Mouse (Mus musculus) hematopoietic stem cell, adult 5-6 weeks (primary cell): ENCODE data around the gene Hs6st3. TPM values are rescaled to one million over a fixed set of nuclear protein-coding genes. Genes with fewer than 3 reads are reported as not detected.

Experiments used
- ATAC-seq, 2 experiments: fragments of 125-278 bp in 1 of 2; replicated peaks in 1 of 2; 2 replicates each; pipeline ENCODE4 v1.8.0; 2016 to 2017; ENCODE audit warnings: inconsistent platforms in 2 of 2, mild to moderate bottlenecking in 2 of 2, moderate number of reproducible peaks in 2 of 2, low read depth in 1 of 2, moderate TSS enrichment in 1 of 2; ENCODE audit not compliant: low FRiP score in 2 of 2, poor library complexity in 2 of 2, severe bottlenecking in 2 of 2, insufficient read depth in 1 of 2, low TSS enrichment in 1 of 2
- total RNA-seq: library from RNA; stranded (forward); fragments of 172-1452, 232-1000 nt; gene quantifications from 2 replicates; pipeline ENCODE4 v1.2.3, GENCODE M21; 2017

The Hs6st3 gene
- total RNA-seq, 1 experiment from 2014 or later, result 0.50 TPM

- ATAC-seq, result no peak
Observed at GRCm38 (mm10) chr14:119215576-119216309, 77.6 kb downstream of the Hs6st3 start.

- no peak for ATAC-seq
Observed at GRCm38 (mm10) chr14:119227709-119228338, 89.7 kb downstream of the Hs6st3 start.

GRCm38 (mm10) chr14:119233598-119233997, 95.5 kb downstream of the Hs6st3 start:
- ATAC-seq, result no peak

- ATAC-seq, result no peak
Observed at GRCm38 (mm10) chr14:119247131-119247530, 109.0 kb downstream of the Hs6st3 start.

GRCm38 (mm10) chr14:119248001-119248607, 110.0 kb downstream of the Hs6st3 start:
- ATAC-seq, result peak; percentile 53 to 74; a peak in 3 of 4 replicates

GRCm38 (mm10) chr14:119250353-119250752, 112.2 kb downstream of the Hs6st3 start:
- ATAC-seq, result no peak

GRCm38 (mm10) chr14:119255396-119255795, 117.3 kb downstream of the Hs6st3 start:
- ATAC-seq, result no peak

- ATAC-seq, result no peak
Observed at GRCm38 (mm10) chr14:119257072-119257471, 118.9 kb downstream of the Hs6st3 start.

GRCm38 (mm10) chr14:119260176-119260962, 122.2 kb downstream of the Hs6st3 start:
- ATAC-seq, result peak; percentile 46 to 72

- ATAC-seq, result no peak
Observed at GRCm38 (mm10) chr14:119266334-119266733, 128.2 kb downstream of the Hs6st3 start.

GRCm38 (mm10) chr14:119273088-119273487, 134.9 kb downstream of the Hs6st3 start:
- peak; percentile 95 to 97 for ATAC-seq

GRCm38 (mm10) chr14:119278156-119278555, 140.0 kb downstream of the Hs6st3 start:
- 0 out of 4 replicates have a peak, but pooled peaks of 1 of the 2 experiments have one; percentile 36 for ATAC-seq

GRCm38 (mm10) chr14:119283951-119284350, 145.8 kb downstream of the Hs6st3 start:
- ATAC-seq, result no peak

- ATAC-seq, result peak; percentile 74 to 82
Observed at GRCm38 (mm10) chr14:119289668-119290067, 151.5 kb downstream of the Hs6st3 start.

- ATAC-seq, result no peak
Observed at GRCm38 (mm10) chr14:119294071-119294470, 155.9 kb downstream of the Hs6st3 start.

- no peak for ATAC-seq
Observed at GRCm38 (mm10) chr14:119306461-119306860, 168.3 kb downstream of the Hs6st3 start.

GRCm38 (mm10) chr14:119318379-119318778, 180.2 kb downstream of the Hs6st3 start:
- no peak for ATAC-seq

- no peak for ATAC-seq
Observed at GRCm38 (mm10) chr14:119347236-119347635, 209.1 kb downstream of the Hs6st3 start.
